Mouse (Mus musculus) heart, embryonic 15.5 days (tissue): Measurements from ENCODE around the gene C9orf72. TPM values are rescaled to one million over a fixed set of nuclear protein-coding genes. Genes with fewer than 3 reads are reported as not detected.
A peak's percentile ranks its signal among the peaks of the same experiment; 100 is the strongest.

Experiments used
- ATAC-seq: fragments of 200-750 bp; cut with Nextera tagmentation; replicated peaks from 2 replicates; pipeline ENCODE4 v1.8.0; 2017; ENCODE audit warnings: low read depth, moderate TSS enrichment; ENCODE audit not compliant: insufficient number of reproducible peaks, insufficient read depth, low FRiP score
- H3K27ac ChIP-seq: fragments of 300-500 bp; sonication (generic); 2 replicates; pipeline ENCODE4 v1.5.1; 2015; ENCODE audit warnings: mild to moderate bottlenecking, inconsistent platforms
- H3K27me3 ChIP-seq: fragments of 300-500 bp; sonication (generic); 2 replicates; pipeline ENCODE4 v1.6.1; 2015; ENCODE audit warnings: inconsistent platforms
- H3K36me3 ChIP-seq: fragments of 300-500 bp; sonication (generic); 2 replicates; pipeline ENCODE4 v1.6.1; 2015; ENCODE audit warnings: mild to moderate bottlenecking, inconsistent platforms
- H3K4me1 ChIP-seq: fragments of 300-500 bp; sonication (generic); replicated peaks from 2 replicates; pipeline ENCODE4 v1.6.1; 2015; ENCODE audit warnings: inconsistent platforms
- H3K4me2 ChIP-seq: fragments of 300-500 bp; sonication (generic); 2 replicates; pipeline ENCODE4 v1.6.1; 2015; ENCODE audit warnings: inconsistent platforms, mild to moderate bottlenecking, moderate library complexity
- H3K4me3 ChIP-seq: fragments of 300-500 bp; sonication (generic); 2 replicates; pipeline ENCODE4 v1.5.1; 2015; ENCODE audit warnings: mild to moderate bottlenecking, inconsistent platforms
- H3K9ac ChIP-seq: fragments of 300-500 bp; sonication (generic); 2 replicates; pipeline ENCODE4 v1.6.1; 2015; ENCODE audit warnings: mild to moderate bottlenecking, inconsistent platforms
- H3K9me3 ChIP-seq: fragments of 300-500 bp; sonication (generic); replicated peaks from 2 replicates; pipeline ENCODE4 v1.6.1; 2016; ENCODE audit warnings: inconsistent platforms
- WGBS: fragments of 180-500 bp; shearing (Covaris S2); methylation state at CpG from one replicate; pipeline ENCODE4 v1.1.7; 2015; ENCODE audit warnings: mixed read lengths; 5-methylcytosine and 5-hydroxymethylcytosine counted together
- polyA plus RNA-seq: library from polyadenylated mRNA; unstranded; fragments of >200 nt; fragmentation: Nextera tagmentation; extraction: Ambion mirVana; gene quantifications from 2 replicates; pipeline ENCODE4 v1.2.1, GENCODE M21; 2015

The C9orf72 gene
- polyA plus RNA-seq, 1 experiment from 2014 or later, result 20.1 TPM

GRCm38 (mm10) chr4:35175566-35175965, 50.4 kb downstream of the C9orf72 start:
- no peak overlapping the region for H3K9ac ChIP-seq
- 82% methylated on average over 2 of the region's 2 CpGs for WGBS
- no peak for ATAC-seq

GRCm38 (mm10) chr4:35173551-35173950, 52.4 kb downstream of the C9orf72 start:
- Histone ChIP-seq H3K4me2 (no peak overlapping the region), H3K36me3 (no peaks in the 10 kb centered on the region), H3K27me3 (no peaks in the 10 kb centered on the region), H3K27ac (no peak overlapping the region), H3K9ac (no peak overlapping the region), H3K4me3 (no peak overlapping the region), H3K4me1 (no peaks in the 10 kb centered on the region; the same call in 1 of the 2 replicates), H3K9me3 (no peaks in the 10 kb centered on the region)
- no peak for ATAC-seq
- 59% methylated on average over 1 of the region's 1 CpGs for WGBS

More at GRCm38 (mm10) chr4:35175566-35175965, 50.4 kb downstream of the C9orf72 start:
- Histone ChIP-seq H3K9me3 (no peaks in the 10 kb centered on the region), H3K27me3 (no peaks in the 10 kb centered on the region), H3K36me3 (no peaks in the 10 kb centered on the region), H3K4me1 (no peaks in the 10 kb centered on the region; the same call in 1 of the 2 replicates), H3K4me2 (no peak overlapping the region), H3K27ac (no peak overlapping the region), H3K4me3 (no peak overlapping the region)

GRCm38 (mm10) chr4:35172471-35172870, 53.5 kb downstream of the C9orf72 start:
- H3K9me3 ChIP-seq, result no peaks in the 10 kb centered on the region
- no peak overlapping the region for H3K27ac ChIP-seq
- no peaks in the 10 kb centered on the region for H3K4me1 ChIP-seq
- no peaks in the 10 kb centered on the region for H3K36me3 ChIP-seq
- no peaks in the 10 kb centered on the region for H3K27me3 ChIP-seq
- no peak overlapping the region for H3K4me3 ChIP-seq
- no peak overlapping the region for H3K9ac ChIP-seq
- no peak for ATAC-seq
- WGBS, result 84% methylated on average over 2 of the region's 2 CpGs
- no peak overlapping the region for H3K4me2 ChIP-seq

GRCm38 (mm10) chr4:35169571-35170125, 56.3 kb downstream of the C9orf72 start:
- Histone ChIP-seq H3K9me3 (no peaks in the 10 kb centered on the region), H3K9ac (no peak overlapping the region), H3K27ac (no peak overlapping the region), H3K4me2 (no peak overlapping the region), H3K36me3 (no peaks in the 10 kb centered on the region), H3K4me3 (no peak overlapping the region), H3K4me1 (no peaks in the 10 kb centered on the region), H3K27me3 (no peaks in the 10 kb centered on the region)
- no peak for ATAC-seq
- WGBS, result 58% methylated on average over 13 of the region's 13 CpGs

- H3K9me3 ChIP-seq, result no peaks in the 10 kb centered on the region
- 69% methylated on average over 5 of the region's 5 CpGs for WGBS
- no peak for ATAC-seq
- H3K4me1 ChIP-seq, result no peaks in the 10 kb centered on the region
- H3K9ac ChIP-seq, result no peak overlapping the region
- H3K4me3 ChIP-seq, result no peak overlapping the region
- no peak overlapping the region for H3K27ac ChIP-seq
- no peak overlapping the region for H3K4me2 ChIP-seq
- H3K27me3 ChIP-seq, result no peaks in the 10 kb centered on the region
- no peaks in the 10 kb centered on the region for H3K36me3 ChIP-seq
Measured at GRCm38 (mm10) chr4:35167855-35168254, 58.1 kb downstream of the C9orf72 start.

- no peak overlapping the region for H3K27ac ChIP-seq
- H3K9ac ChIP-seq, result no peak overlapping the region
- 70% methylated on average over 3 of the region's 3 CpGs for WGBS
- no peaks in the 10 kb centered on the region for H3K9me3 ChIP-seq
- no peak overlapping the region for H3K4me2 ChIP-seq
- no peaks in the 10 kb centered on the region for H3K4me1 ChIP-seq
- no peaks in the 10 kb centered on the region for H3K27me3 ChIP-seq
- no peaks in the 10 kb centered on the region for H3K36me3 ChIP-seq
- ATAC-seq, result no peak
- no peak overlapping the region for H3K4me3 ChIP-seq
Measured at GRCm38 (mm10) chr4:35165947-35166346, 60.0 kb downstream of the C9orf72 start.

GRCm38 (mm10) chr4:35165275-35165674, 60.7 kb downstream of the C9orf72 start:
- Histone ChIP-seq H3K4me3 (no peak overlapping the region), H3K27ac (no peak overlapping the region), H3K9ac (no peak overlapping the region), H3K4me1 (no peaks in the 10 kb centered on the region), H3K4me2 (no peak overlapping the region), H3K36me3 (no peaks in the 10 kb centered on the region), H3K27me3 (no peaks in the 10 kb centered on the region), H3K9me3 (no peaks in the 10 kb centered on the region)
- no peak for ATAC-seq
- 77% methylated on average over 2 of the region's 2 CpGs for WGBS

GRCm38 (mm10) chr4:35157815-35158214, 68.2 kb downstream of the C9orf72 start:
- no peak overlapping the region; the same call in 1 of the 2 replicates for H3K4me2 ChIP-seq
- WGBS, result 55% methylated on average over 11 of the region's 11 CpGs
- no peaks in the 10 kb centered on the region for H3K36me3 ChIP-seq

GRCm38 (mm10) chr4:35156751-35157611, 69.0 kb downstream of the C9orf72 start, which contains the start of gene Mob3b:
Gene Mob3b, minus strand, starts transcription at chr4:35157484.
- Histone ChIP-seq H3K4me2 (peak within 1 kb of the TSS; percentile 92), H3K9me3 (no peaks in the 10 kb centered on the region), H3K4me1 (peaks cover 7% of the 10 kb centered on the region; the same call in 1 of the 2 replicates), H3K27ac (peak within 1 kb of the TSS; percentile 47; the same call in 1 of the 2 replicates), H3K9ac (peak within 1 kb of the TSS; percentile 70), H3K36me3 (no peaks in the 10 kb centered on the region), H3K4me3 (peak within 1 kb of the TSS; percentile 65), H3K27me3 (peaks cover 3% of the 10 kb centered on the region; the same call in 1 of the 2 replicates)
- peak; percentile 70 for ATAC-seq
- under 1% methylated on average over 49 of the region's 50 CpGs for WGBS

More at GRCm38 (mm10) chr4:35157815-35158214, 68.2 kb downstream of the C9orf72 start:
- Histone ChIP-seq H3K9ac (no peak overlapping the region), H3K4me1 (peaks cover 7% of the 10 kb centered on the region; the same call in 1 of the 2 replicates), H3K9me3 (no peaks in the 10 kb centered on the region), H3K27me3 (0 out of 2 replicates have a peak, but pooled peaks cover 3% of the 10 kb centered on the region), H3K27ac (no peak overlapping the region), H3K4me3 (no peak overlapping the region)
- ATAC-seq, result no peak

GRCm38 (mm10) chr4:35156149-35156611, 69.8 kb downstream of the C9orf72 start:
- Histone ChIP-seq H3K27ac (peak overlapping the region; percentile 47; the same call in 1 of the 2 replicates), H3K4me3 (peak overlapping the region; percentile 65), H3K9ac (peak overlapping the region; percentile 70), H3K4me2 (peak overlapping the region; percentile 92), H3K27me3 (peaks cover 3% of the 10 kb centered on the region; the same call in 1 of the 2 replicates), H3K36me3 (no peaks in the 10 kb centered on the region), H3K4me1 (peaks cover 7% of the 10 kb centered on the region; the same call in 1 of the 2 replicates), H3K9me3 (no peaks in the 10 kb centered on the region)
- ATAC-seq, result no peak; the same call in 1 of the 2 replicates
- under 1% methylated on average over 26 of the region's 26 CpGs for WGBS
